Mouse (Mus musculus) liver, embryonic 14.5 days (tissue): ENCODE results near the gene Smim5. TPM values are rescaled to one million over a fixed set of nuclear protein-coding genes. Genes with fewer than 3 reads are reported as not detected.

Source experiments
- ATAC-seq: fragments of 200-750 bp; cut with Nextera tagmentation; 2 replicates; pipeline ENCODE4 v1.8.0; 2017; ENCODE audit warnings: moderate number of reproducible peaks, mild to moderate bottlenecking, moderate library complexity; ENCODE audit not compliant: insufficient read depth
- DNase-seq, 3 experiments: peaks; one replicate each; pipeline ENCODE4 v3.0.0-alpha.2; 2012 to 2013; ENCODE audit warnings: low read depth in 3 of 3, low spot score in 3 of 3
- H3K27ac ChIP-seq: fragments of 300-500 bp; sonication (generic); 2 replicates; pipeline ENCODE4 v1.5.1; 2014; ENCODE audit warnings: moderate library complexity, mild to moderate bottlenecking, control low read depth, inconsistent platforms
- H3K27me3 ChIP-seq: fragments of 300-500 bp; sonication (generic); 2 replicates; pipeline ENCODE4 v1.6.1; 2014; ENCODE audit warnings: mild to moderate bottlenecking, low read length, moderate library complexity; ENCODE audit not compliant: control insufficient read depth, insufficient read depth
- H3K36me3 ChIP-seq: fragments of 300-500 bp; sonication (generic); replicated peaks from 2 replicates; pipeline ENCODE4 v1.6.1; 2014; ENCODE audit warnings: low read depth; ENCODE audit not compliant: control insufficient read depth, insufficient read depth
- H3K4me1 ChIP-seq, 2 experiments: fragments of 200-500 bp in 1 of 2; fragments of 300-500 bp in 1 of 2; sonication (generic) in 1 of 2; replicated peaks; 2 replicates each; pipeline ENCODE4 v1.6.1; 2012 to 2014; ENCODE audit warnings: antibody characterized with exemption in 1 of 2, inconsistent platforms in 1 of 2, low read length in 1 of 2; ENCODE audit not compliant: control insufficient read depth in 2 of 2, insufficient read depth in 2 of 2
- H3K4me2 ChIP-seq: fragments of 300-500 bp; sonication (generic); 2 replicates; pipeline ENCODE4 v1.6.1; 2014; ENCODE audit warnings: low read depth, mild to moderate bottlenecking, control low read depth, moderate library complexity
- H3K4me3 ChIP-seq, 2 experiments: fragments of 200-500 bp in 1 of 2; fragments of 300-500 bp in 1 of 2; sonication (generic) in 1 of 2; 2 replicates each; pipeline ENCODE4 v1.5.1; 2012 to 2014; ENCODE audit warnings: low read depth in 2 of 2, low read length in 2 of 2, mild to moderate bottlenecking in 2 of 2, control low read depth in 1 of 2, inconsistent platforms in 1 of 2, moderate library complexity in 1 of 2; ENCODE audit not compliant: insufficient read depth in 1 of 2
- H3K9ac ChIP-seq: fragments of 300-500 bp; sonication (generic); replicated peaks from 2 replicates; pipeline ENCODE4 v1.6.1; 2014; ENCODE audit warnings: mild to moderate bottlenecking, control low read depth, moderate library complexity
- H3K9me3 ChIP-seq: fragments of 300-500 bp; sonication (generic); 2 replicates; pipeline ENCODE4 v1.6.1; 2016; ENCODE audit warnings: low read length, mixed read lengths; ENCODE audit not compliant: control insufficient read depth
- CTCF ChIP-seq: IDR thresholded peaks from 2 replicates; pipeline ENCODE4 v1.5.1; 2016; ENCODE audit warnings: antibody characterized with exemption, low read depth, control low read depth
- EP300 ChIP-seq: IDR thresholded peaks from 2 replicates; pipeline ENCODE4 v1.6.1; 2016; ENCODE audit warnings: antibody characterized with exemption, low read depth
- WGBS: fragments of 180-500 bp; shearing (Covaris S2); extraction: QIAGEN DNeasy Blood & Tissue Kit; methylation state at CpG from one replicate; pipeline ENCODE4 v1.1.7; 2014; ENCODE audit not compliant: insufficient replicate concordance; 5-methylcytosine and 5-hydroxymethylcytosine counted together
- polyA plus RNA-seq, 2 experiments: library from polyadenylated mRNA; depleted of rRNA in 1 of 2; stranded (reverse) in 1 of 2; unstranded in 1 of 2; fragments of >200 nt; fragmentation: Nextera tagmentation in 1 of 2; extraction: Ambion mirVana in 1 of 2; gene quantifications; 2 replicates each; pipeline versions ENCODE4 v1.2.1 to v1.2.3; 2012 to 2014

The Smim5 gene
- polyA plus RNA-seq, 2 experiments, result 25.1 to 48.8 TPM

DNA sequence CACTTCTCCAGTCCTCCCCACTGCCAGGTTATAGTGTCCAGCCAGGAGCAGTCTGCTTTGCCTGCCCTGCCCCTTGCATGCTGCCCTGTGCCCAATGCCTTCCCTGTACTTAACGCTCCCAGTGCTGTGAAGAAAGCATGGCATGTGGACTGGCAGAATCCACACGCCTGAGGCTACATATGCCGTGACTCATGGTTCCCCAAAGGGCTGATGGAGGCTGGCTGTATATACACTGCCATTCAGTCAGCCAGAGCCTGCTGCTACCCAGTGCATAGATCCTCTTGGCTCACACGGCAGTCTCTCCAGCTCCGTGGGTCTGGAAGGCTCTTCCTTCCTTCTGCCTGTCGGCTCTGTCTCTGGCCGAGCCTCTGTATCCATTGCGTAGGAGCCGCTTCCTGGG lies 48.5 kb downstream of the Smim5 start:
- Histone ChIP-seq H3K4me1 (no peaks in the 10 kb centered on the region), H3K27ac (no peak overlapping the region), H3K9me3 (no peaks in the 10 kb centered on the region), H3K9ac (no peak overlapping the region), H3K4me2 (no peak overlapping the region), H3K27me3 (no peaks in the 10 kb centered on the region), H3K36me3 (peaks cover 12% of the 10 kb centered on the region), H3K4me3 (no peak overlapping the region)
- DNase-seq (no peak), ATAC-seq (no peak)
- 90% methylated on average over 9 of the region's 9 CpGs for WGBS
- TF ChIP-seq EP300, result no peak
- no peak for TF ChIP-seq CTCF

DNA sequence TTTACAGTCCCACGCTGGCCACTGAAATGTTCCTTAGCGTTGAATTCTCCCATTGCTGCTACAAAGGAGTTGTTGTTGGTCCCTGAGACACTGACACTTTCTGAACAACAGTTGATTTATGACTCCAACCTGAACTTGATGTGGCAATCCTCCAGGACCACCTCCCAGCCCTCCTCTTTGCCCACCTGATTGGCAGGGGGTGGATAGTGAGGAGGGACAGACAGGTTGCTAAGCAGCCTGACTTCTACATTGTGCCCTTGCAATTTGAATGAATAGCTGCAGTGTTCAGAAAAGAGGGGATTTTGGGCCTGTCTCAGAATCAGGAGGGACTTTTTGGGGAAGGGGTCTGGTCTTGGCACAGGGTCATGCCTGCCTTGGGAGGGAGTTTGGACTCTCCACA lies 51.0 kb downstream of the Smim5 start:
- 87% methylated on average over 2 of the region's 2 CpGs for WGBS
- no peaks in the 10 kb centered on the region for H3K9me3 ChIP-seq
- H3K4me3 ChIP-seq, result no peak overlapping the region
- peaks cover 17% of the 10 kb centered on the region for H3K36me3 ChIP-seq
- H3K4me2 ChIP-seq, result no peak overlapping the region
- ATAC-seq (no peak), DNase-seq (no peak)
- no peak overlapping the region for H3K27ac ChIP-seq
- H3K27me3 ChIP-seq, result no peaks in the 10 kb centered on the region
- no peak overlapping the region for H3K9ac ChIP-seq
- no peaks in the 10 kb centered on the region; a peak in 1 of 4 replicates for H3K4me1 ChIP-seq
- TF ChIP-seq EP300, result no peak
- TF ChIP-seq CTCF, result no peak

- H3K4me1 ChIP-seq, result no peaks in the 10 kb centered on the region; a peak in 1 of 4 replicates
Measured at GRCm38 (mm10) chr11:115954712-115955111, 54.9 kb downstream of the Smim5 start.

GRCm38 (mm10) chr11:115955195-115955858 lies 55.6 kb downstream of the Smim5 start:
- no peak overlapping the region for H3K9ac ChIP-seq
- peaks cover 21% of the 10 kb centered on the region for H3K36me3 ChIP-seq

More at GRCm38 (mm10) chr11:115954712-115955111, 54.9 kb downstream of the Smim5 start:
- Histone ChIP-seq H3K27me3 (no peaks in the 10 kb centered on the region), H3K4me2 (no peak overlapping the region), H3K9ac (no peak overlapping the region), H3K9me3 (no peaks in the 10 kb centered on the region), H3K4me3 (no peak overlapping the region), H3K36me3 (peaks cover 21% of the 10 kb centered on the region), H3K27ac (no peak overlapping the region)
- TF ChIP-seq CTCF (no peak), EP300 (no peak)
- no peak for ATAC-seq
- WGBS, result 80% methylated on average over 5 of the region's 5 CpGs
- no peak for DNase-seq

More at GRCm38 (mm10) chr11:115955195-115955858, 55.6 kb downstream of the Smim5 start:
- Histone ChIP-seq H3K27me3 (no peaks in the 10 kb centered on the region), H3K27ac (no peak overlapping the region), H3K9me3 (no peaks in the 10 kb centered on the region), H3K4me1 (no peaks in the 10 kb centered on the region; a peak in 1 of 4 replicates), H3K4me2 (no peak overlapping the region), H3K4me3 (no peak overlapping the region)
- no peak for TF ChIP-seq CTCF
- no peak for TF ChIP-seq EP300
- 65% methylated on average over 10 of the region's 10 CpGs for WGBS
- DNase-seq (no peak), ATAC-seq (peak; percentile 11; the same call in 1 of the 2 replicates)

Other genes starting within 250 kb of the Smim5 start
- gene Grb2, start 191.4 kb upstream of the Smim5 start, polyA plus RNA-seq (2012; rRNA removed), result 15.7 and 22.4 TPM in 2 replicates
- gene Grb2, start 191.4 kb upstream of the Smim5 start, polyA plus RNA-seq (2014; fragmentation: Nextera tagmentation; extraction: Ambion mirVana), result 26.0 and 30.1 TPM in 2 replicates
- gene Tmem94, start 134.5 kb upstream of the Smim5 start, polyA plus RNA-seq (2012; rRNA removed), result 11.0 and 13.8 TPM in 2 replicates
- 3.7 and 6.1 TPM in 2 replicates for gene Tmem94, start 134.5 kb upstream of the Smim5 start, polyA plus RNA-seq (2014; fragmentation: Nextera tagmentation; extraction: Ambion mirVana)
- 7.1 and 7.8 TPM in 2 replicates for gene Caskin2, start 86.3 kb upstream of the Smim5 start, polyA plus RNA-seq (2012; rRNA removed)
- 4.9 and 6.1 TPM in 2 replicates for gene Caskin2, start 86.3 kb upstream of the Smim5 start, polyA plus RNA-seq (2014; fragmentation: Nextera tagmentation; extraction: Ambion mirVana)
- 12.4 and 12.9 TPM in 2 replicates for gene Tsen54, start 85.2 kb upstream of the Smim5 start, polyA plus RNA-seq (2012; rRNA removed)
- 9.7 and 12.4 TPM in 2 replicates for gene Tsen54, start 85.2 kb upstream of the Smim5 start, polyA plus RNA-seq (2014; fragmentation: Nextera tagmentation; extraction: Ambion mirVana)
- gene Llgl2, start 75.9 kb upstream of the Smim5 start, polyA plus RNA-seq (2012; rRNA removed), result 9.4 and 10.5 TPM in 2 replicates
- gene Llgl2, start 75.9 kb upstream of the Smim5 start, polyA plus RNA-seq (2014; fragmentation: Nextera tagmentation; extraction: Ambion mirVana), result 7.5 and 9.3 TPM in 2 replicates
- 0.36 and 0.42 TPM in 2 replicates for gene Myo15b, start 41.6 kb upstream of the Smim5 start, polyA plus RNA-seq (2012; rRNA removed)
- 0.09 and 0.29 TPM in 2 replicates for gene Myo15b, start 41.6 kb upstream of the Smim5 start, polyA plus RNA-seq (2014; fragmentation: Nextera tagmentation; extraction: Ambion mirVana)
- gene Smim6, start 12.1 kb downstream of the Smim5 start, polyA plus RNA-seq (2012; rRNA removed), result 1.5 and 1.8 TPM in 2 replicates
- 2.0 and 2.2 TPM in 2 replicates for gene Smim6, start 12.1 kb downstream of the Smim5 start, polyA plus RNA-seq (2014; fragmentation: Nextera tagmentation; extraction: Ambion mirVana)
- gene Sap30bp, start 33.3 kb downstream of the Smim5 start, polyA plus RNA-seq (2012; rRNA removed), result 8.7 and 22.6 TPM in 2 replicates
- 20.0 and 21.2 TPM in 2 replicates for gene Sap30bp, start 33.3 kb downstream of the Smim5 start, polyA plus RNA-seq (2014; fragmentation: Nextera tagmentation; extraction: Ambion mirVana)
- 6.7 and 7.3 TPM in 2 replicates for gene Recql5, start 33.5 kb downstream of the Smim5 start, polyA plus RNA-seq (2012; rRNA removed)
- gene Recql5, start 33.5 kb downstream of the Smim5 start, polyA plus RNA-seq (2014; fragmentation: Nextera tagmentation; extraction: Ambion mirVana), result 6.1 and 6.5 TPM in 2 replicates
- gene Itgb4, start 74.7 kb downstream of the Smim5 start, polyA plus RNA-seq (2012; rRNA removed), result 0.10 and 0.11 TPM in 2 replicates
- 0.16 and 0.17 TPM in 2 replicates for gene Itgb4, start 74.7 kb downstream of the Smim5 start, polyA plus RNA-seq (2014; fragmentation: Nextera tagmentation; extraction: Ambion mirVana)
- 55.9 and 59.1 TPM in 2 replicates for gene Galk1, start 112.8 kb downstream of the Smim5 start, polyA plus RNA-seq (2012; rRNA removed)
- 102 and 113 TPM in 2 replicates for gene Galk1, start 112.8 kb downstream of the Smim5 start, polyA plus RNA-seq (2014; fragmentation: Nextera tagmentation; extraction: Ambion mirVana)
- 173 and 248 TPM in 2 replicates for gene H3f3b, start 128.0 kb downstream of the Smim5 start, polyA plus RNA-seq (2012; rRNA removed)
- 651 and 676 TPM in 2 replicates for gene H3f3b, start 128.0 kb downstream of the Smim5 start, polyA plus RNA-seq (2014; fragmentation: Nextera tagmentation; extraction: Ambion mirVana)
- 10.4 and 12.1 TPM in 2 replicates for gene Unk, start 130.4 kb downstream of the Smim5 start, polyA plus RNA-seq (2012; rRNA removed)
- gene Unk, start 130.4 kb downstream of the Smim5 start, polyA plus RNA-seq (2014; fragmentation: Nextera tagmentation; extraction: Ambion mirVana), result 6.4 and 7.9 TPM in 2 replicates
- gene Unc13d, start 178.0 kb downstream of the Smim5 start, polyA plus RNA-seq (2012; rRNA removed), result 18.7 and 19.6 TPM in 2 replicates
- 14.9 and 16.8 TPM in 2 replicates for gene Unc13d, start 178.0 kb downstream of the Smim5 start, polyA plus RNA-seq (2014; fragmentation: Nextera tagmentation; extraction: Ambion mirVana)
- gene Wbp2, start 187.0 kb downstream of the Smim5 start, polyA plus RNA-seq (2012; rRNA removed), result 46.2 and 57.4 TPM in 2 replicates
- gene Wbp2, start 187.0 kb downstream of the Smim5 start, polyA plus RNA-seq (2014; fragmentation: Nextera tagmentation; extraction: Ambion mirVana), result 74.5 and 87.6 TPM in 2 replicates
- gene Trim47, start 227.2 kb downstream of the Smim5 start, polyA plus RNA-seq (2012; rRNA removed), result 1.8 and 2.0 TPM in 2 replicates
- 2.2 and 3.2 TPM in 2 replicates for gene Trim47, start 227.2 kb downstream of the Smim5 start, polyA plus RNA-seq (2014; fragmentation: Nextera tagmentation; extraction: Ambion mirVana)
- gene Trim65, start 231.2 kb downstream of the Smim5 start, polyA plus RNA-seq (2012; rRNA removed), result 1.4 and 1.5 TPM in 2 replicates
- gene Trim65, start 231.2 kb downstream of the Smim5 start, polyA plus RNA-seq (2014; fragmentation: Nextera tagmentation; extraction: Ambion mirVana), result 0.83 and 0.97 TPM in 2 replicates
- 17.5 and 24.8 TPM in 2 replicates for gene Mrpl38, start 238.9 kb downstream of the Smim5 start, polyA plus RNA-seq (2012; rRNA removed)
- gene Mrpl38, start 238.9 kb downstream of the Smim5 start, polyA plus RNA-seq (2014; fragmentation: Nextera tagmentation; extraction: Ambion mirVana), result 39.5 and 49.2 TPM in 2 replicates